Mouse (Mus musculus) heart, adult 2 months (tissue): Measurements from ENCODE around the gene Piga.

Experiments used
- CTCF ChIP-seq: fragments of 200-600 bp; IDR thresholded peaks from 2 replicates; pipeline ENCODE4 v1.8.1; 2022; ENCODE audit warnings: antibody characterized with exemption, mild to moderate bottlenecking, moderate library complexity
- EP300 ChIP-seq: fragments of 200-500 bp; IDR thresholded peaks from 2 replicates; pipeline ENCODE4 v1.6.1; 2011; ENCODE audit warnings: low read depth, low read length, control low read depth; ENCODE audit not compliant: insufficient read depth

- TF ChIP-seq EP300 (no peak), CTCF (no peak)
These were observed 46.5 kb upstream of the Piga start, which contains the start of gene Vegfd for GRCm38 (mm10) chrX:164373081-164373480.
